Mouse (Mus musculus) lung, embryonic 14.5 days (tissue): ENCODE data around the gene Lyz2. TPM values are rescaled to one million over a fixed set of nuclear protein-coding genes. Genes with fewer than 3 reads are reported as not detected.
"Not testable (repeated sequence)": the region's sequence is repeated elsewhere in the genome, so short reads cannot be mapped to it uniquely, and the experiment has no call there.

ENCODE experiments used
- ATAC-seq: fragments of 200-750 bp; cut with Nextera tagmentation; 2 replicates; pipeline ENCODE4 v1.8.0; 2017; ENCODE audit warnings: mild to moderate bottlenecking, moderate TSS enrichment, moderate library complexity; ENCODE audit not compliant: insufficient read depth
- DNase-seq: peaks from one replicate; pipeline ENCODE4 v3.0.0-alpha.2; 2015
- H3K27ac ChIP-seq: fragments of 300-500 bp; sonication (generic); 2 replicates; pipeline ENCODE4 v1.5.1; 2014; ENCODE audit warnings: low read depth, mild to moderate bottlenecking, moderate library complexity
- H3K27me3 ChIP-seq: fragments of 300-500 bp; sonication (generic); 2 replicates; pipeline ENCODE4 v1.6.1; 2014; ENCODE audit warnings: low read length, control low read depth; ENCODE audit not compliant: insufficient read depth
- H3K36me3 ChIP-seq: fragments of 300-500 bp; sonication (generic); 2 replicates; pipeline ENCODE4 v1.6.1; 2014; ENCODE audit warnings: control low read depth; ENCODE audit not compliant: insufficient read depth
- H3K4me1 ChIP-seq: fragments of 300-500 bp; sonication (generic); 2 replicates; pipeline ENCODE4 v1.6.1; 2014; ENCODE audit warnings: antibody characterized with exemption, control low read depth; ENCODE audit not compliant: insufficient read depth
- H3K4me2 ChIP-seq: fragments of 300-500 bp; sonication (generic); 2 replicates; pipeline ENCODE4 v1.6.1; 2014; ENCODE audit warnings: mild to moderate bottlenecking
- H3K4me3 ChIP-seq: fragments of 300-500 bp; sonication (generic); 2 replicates; pipeline ENCODE4 v1.5.1; 2014; ENCODE audit warnings: low read depth, low read length
- H3K9ac ChIP-seq: fragments of 300-500 bp; sonication (generic); 2 replicates; pipeline ENCODE4 v1.6.1; 2014
- H3K9me3 ChIP-seq: fragments of 300-500 bp; sonication (generic); 2 replicates; pipeline ENCODE4 v1.6.1; 2016; ENCODE audit warnings: low read depth, low read length, control low read depth
- CTCF ChIP-seq: IDR thresholded peaks from 2 replicates; pipeline ENCODE4 v1.5.1; 2016; ENCODE audit warnings: antibody characterized with exemption, low read depth
- WGBS: fragments of 180-500 bp; shearing (Covaris S2); extraction: QIAGEN DNeasy Blood & Tissue Kit; methylation state at CpG from one replicate; pipeline ENCODE4 v1.1.7; 2014; 5-methylcytosine and 5-hydroxymethylcytosine counted together
- polyA plus RNA-seq: library from polyadenylated mRNA; unstranded; fragments of >200 nt; fragmentation: Nextera tagmentation; extraction: Ambion mirVana; gene quantifications from 2 replicates; pipeline ENCODE4 v1.2.1, GENCODE M21; 2014

The Lyz2 gene
- polyA plus RNA-seq, 1 experiment from 2014 or later, result 105 TPM

DNA sequence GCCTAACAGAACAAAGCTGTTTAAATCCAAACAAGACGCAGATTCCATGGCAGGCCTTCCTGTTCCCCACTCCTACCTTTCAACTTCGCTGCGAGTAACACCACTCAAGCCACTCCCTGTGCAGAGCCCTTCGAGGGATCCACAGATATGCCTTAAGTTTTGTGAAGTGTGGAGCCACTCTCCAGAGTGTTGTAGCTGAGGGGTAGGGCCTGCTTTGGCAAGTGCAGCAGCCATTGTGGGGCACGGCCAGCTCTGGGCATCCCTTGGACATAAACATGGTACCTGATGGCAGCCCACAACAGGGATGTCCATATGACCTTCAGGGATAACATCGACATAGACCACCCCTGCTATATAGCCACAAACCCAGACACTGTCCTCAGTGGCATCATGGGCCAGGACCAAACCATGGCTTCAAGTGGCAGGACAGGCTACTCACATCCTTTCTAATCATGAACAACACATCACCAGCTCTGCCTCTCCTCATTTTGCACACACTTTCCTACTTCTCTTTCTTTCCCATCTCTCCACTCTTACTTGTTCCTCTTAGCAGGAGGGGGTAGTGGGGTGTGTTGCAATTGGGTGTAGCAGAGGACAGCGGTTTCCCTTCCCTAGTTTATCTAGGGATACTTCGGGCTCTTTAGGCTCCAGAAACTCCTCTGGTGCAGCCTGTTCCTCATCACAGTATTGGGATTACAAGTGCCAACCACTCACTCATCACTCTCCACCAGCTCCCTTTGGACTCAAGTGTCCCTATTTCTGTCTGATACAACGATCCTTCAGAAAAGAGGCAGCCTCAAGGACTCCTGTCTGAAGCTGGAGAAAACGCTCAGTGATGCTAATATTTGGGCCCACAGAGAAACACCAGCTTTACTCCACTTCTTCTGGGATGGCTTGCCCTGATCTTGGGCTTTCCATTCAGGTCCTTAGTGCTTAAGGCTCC, 2.7 kb upstream of the Lyz2 start:
- no peak overlapping the region for H3K4me2 ChIP-seq
- ATAC-seq, result no peak
- H3K4me1 ChIP-seq, result no peaks in the 10 kb centered on the region
- H3K27ac ChIP-seq, result no peak overlapping the region
- no peak overlapping the region for H3K4me3 ChIP-seq
- H3K9ac ChIP-seq, result no peak overlapping the region
- no peaks in the 10 kb centered on the region for H3K36me3 ChIP-seq
- no peak for DNase-seq
- TF ChIP-seq CTCF, result no peak
- no peaks in the 10 kb centered on the region for H3K9me3 ChIP-seq
- no peaks in the 10 kb centered on the region for H3K27me3 ChIP-seq
- WGBS, result 68% methylated on average over 10 of the region's 10 CpGs

DNA sequence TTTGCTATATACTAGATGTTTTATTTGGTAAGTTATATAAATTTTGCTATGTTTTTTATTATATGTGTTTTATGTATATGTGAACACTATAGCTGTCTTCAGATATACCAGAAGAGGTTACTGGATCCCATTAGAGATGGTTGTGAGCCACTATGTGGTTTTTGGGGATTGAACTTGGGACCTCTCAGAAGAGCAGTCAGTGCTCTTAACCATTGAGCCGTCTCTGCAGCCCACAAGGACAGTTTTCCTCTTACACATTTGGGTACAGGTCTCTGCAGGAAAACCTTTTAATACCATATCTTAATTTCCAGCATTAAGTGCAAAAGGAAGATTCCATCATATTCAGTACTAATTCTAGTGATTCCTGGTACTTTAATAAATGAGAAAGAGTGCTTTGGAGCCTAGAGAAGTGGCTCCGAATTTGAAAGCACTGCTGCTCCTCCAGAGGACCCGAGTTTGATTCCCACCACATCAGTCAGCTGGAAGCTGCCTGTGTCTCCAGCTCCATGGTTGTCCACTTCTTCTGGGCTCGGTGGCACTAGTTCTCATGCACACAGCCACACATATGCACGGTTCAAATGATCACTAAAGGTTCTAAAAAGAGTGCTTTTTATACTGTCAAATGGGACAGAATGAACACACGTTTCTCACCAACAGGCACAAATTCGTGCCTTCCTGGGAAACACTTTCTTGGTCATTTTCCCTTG, 1.9 kb upstream of the Lyz2 start:
- Histone ChIP-seq H3K27ac (no peak overlapping the region), H3K36me3 (no peaks in the 10 kb centered on the region), H3K4me1 (no peaks in the 10 kb centered on the region), H3K27me3 (no peaks in the 10 kb centered on the region), H3K4me2 (no peak overlapping the region), H3K4me3 (no peak overlapping the region), H3K9me3 (no peaks in the 10 kb centered on the region), H3K9ac (no peak overlapping the region)
- ATAC-seq, result no peak
- WGBS, result 76% methylated on average over 7 of the region's 7 CpGs
- no peak for DNase-seq
- no peak for TF ChIP-seq CTCF

DNA sequence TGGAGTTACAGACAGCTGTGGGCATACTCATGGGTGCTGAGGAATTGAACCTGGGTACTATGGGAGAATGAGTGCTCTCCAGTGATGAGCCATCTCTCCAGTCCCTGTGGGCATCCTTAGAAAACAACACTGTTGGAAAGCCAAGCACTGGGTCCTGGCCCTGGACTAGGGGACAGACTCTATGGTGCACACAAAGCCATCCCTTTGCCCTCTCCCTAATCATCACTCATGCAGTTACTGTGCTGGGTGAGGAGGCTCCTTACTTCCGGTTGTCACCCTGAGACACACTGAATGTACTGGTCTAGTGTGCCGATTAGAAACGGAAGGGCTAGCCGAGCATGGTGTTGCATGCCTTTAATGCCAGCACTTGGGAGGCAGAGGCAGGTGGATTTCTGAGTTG, 1.1 kb upstream of the Lyz2 start:
- not testable (repeated sequence) for ATAC-seq, H3K9ac ChIP-seq, H3K9me3 ChIP-seq, H3K4me3 ChIP-seq, H3K36me3 ChIP-seq, H3K4me1 ChIP-seq, H3K27me3 ChIP-seq, H3K4me2 ChIP-seq, H3K27ac ChIP-seq, DNase-seq
- WGBS, result 87% methylated on average over 4 of the region's 4 CpGs

DNA sequence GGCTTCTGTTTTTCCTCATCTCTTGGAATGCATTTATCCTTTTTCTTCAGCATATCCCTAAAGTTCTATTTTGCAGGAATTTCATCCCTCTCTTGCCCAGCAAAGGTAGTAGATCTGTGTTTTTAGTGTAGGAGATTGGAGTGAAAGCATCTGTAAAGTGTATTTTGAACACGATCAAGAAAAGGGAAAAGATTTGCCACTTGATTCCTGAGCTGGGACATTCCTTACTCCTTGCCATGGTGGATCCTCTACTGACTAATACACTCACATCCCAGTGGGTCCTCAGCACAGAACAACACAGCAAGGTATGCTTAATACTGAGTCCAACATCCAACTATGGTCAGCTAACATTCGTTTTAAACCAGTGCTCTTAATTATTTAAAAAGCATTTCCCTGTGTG, 430 bp upstream of the Lyz2 start:
- Histone ChIP-seq H3K27ac (no peak overlapping the region), H3K4me3 (no peak overlapping the region), H3K36me3 (no peaks in the 10 kb centered on the region), H3K4me1 (no peaks in the 10 kb centered on the region), H3K9ac (no peak overlapping the region), H3K27me3 (no peaks in the 10 kb centered on the region), H3K9me3 (no peaks in the 10 kb centered on the region), H3K4me2 (no peak overlapping the region)
- TF ChIP-seq CTCF, result no peak
- WGBS, result 67% methylated on average over 2 of the region's 2 CpGs
- DNase-seq (no peak), ATAC-seq (no peak)

DNA sequence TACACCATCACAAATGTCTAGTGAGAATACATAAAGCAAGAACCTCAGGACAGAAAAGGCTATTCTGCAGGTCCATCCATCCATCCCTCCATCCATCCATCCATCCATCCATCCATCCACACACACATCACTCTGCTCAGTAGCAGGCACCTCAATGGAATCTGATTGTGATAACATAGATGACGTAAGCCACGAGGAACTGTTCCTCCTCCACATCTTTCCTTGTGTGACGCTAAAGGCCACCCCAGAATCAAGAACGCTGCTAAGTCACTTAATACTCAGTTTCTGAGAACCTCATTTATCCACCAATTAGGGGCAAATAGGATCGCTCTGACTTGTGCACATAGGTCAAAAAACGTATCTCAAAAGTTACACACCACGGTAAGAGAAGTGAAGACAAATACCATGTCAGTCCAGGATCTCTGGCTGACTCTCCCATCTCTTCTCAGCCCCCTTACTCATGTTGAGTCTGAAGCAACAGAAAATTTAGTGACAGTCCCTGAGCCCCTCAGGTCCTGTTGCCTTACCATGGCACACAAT, 670 bp downstream of the Lyz2 start:
- Histone ChIP-seq H3K27ac (no peak overlapping the region), H3K4me2 (no peak overlapping the region), H3K36me3 (no peaks in the 10 kb centered on the region), H3K9ac (no peak overlapping the region), H3K9me3 (no peaks in the 10 kb centered on the region), H3K27me3 (no peaks in the 10 kb centered on the region), H3K4me1 (no peaks in the 10 kb centered on the region), H3K4me3 (no peak overlapping the region)
- ATAC-seq (no peak), DNase-seq (no peak)
- TF ChIP-seq CTCF, result no peak
- 72% methylated on average over 7 of the region's 7 CpGs for WGBS

DNA sequence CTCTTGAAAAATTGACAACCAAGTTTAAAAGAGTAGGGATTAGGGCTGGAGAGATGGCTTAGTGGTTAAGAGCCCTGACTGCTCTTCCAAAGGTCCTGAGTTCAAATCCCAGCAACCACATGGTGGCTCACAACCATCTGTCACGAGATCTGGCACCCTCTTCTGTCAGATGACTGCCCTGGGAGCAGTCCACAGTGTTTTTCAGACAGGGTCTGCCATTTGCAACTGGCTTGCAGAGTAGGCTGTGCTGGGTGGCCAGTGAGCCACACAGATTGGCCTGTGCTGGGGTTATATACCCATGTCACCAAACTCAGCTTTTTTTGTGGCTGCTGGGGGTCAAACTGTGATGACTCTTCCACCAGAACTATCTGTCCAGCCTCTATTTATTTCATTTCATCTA, 2.1 kb downstream of the Lyz2 start:
- no peaks in the 10 kb centered on the region for H3K4me1 ChIP-seq
- 70% methylated on average over 1 of the region's 1 CpGs for WGBS
- H3K4me2 ChIP-seq, result no peak overlapping the region
- TF ChIP-seq CTCF, result no peak
- DNase-seq (no peak), ATAC-seq (no peak)
- H3K9me3 ChIP-seq, result no peaks in the 10 kb centered on the region
- H3K9ac ChIP-seq, result no peak overlapping the region
- no peak overlapping the region for H3K27ac ChIP-seq
- H3K4me3 ChIP-seq, result no peak overlapping the region
- H3K27me3 ChIP-seq, result no peaks in the 10 kb centered on the region
- H3K36me3 ChIP-seq, result no peaks in the 10 kb centered on the region

DNA sequence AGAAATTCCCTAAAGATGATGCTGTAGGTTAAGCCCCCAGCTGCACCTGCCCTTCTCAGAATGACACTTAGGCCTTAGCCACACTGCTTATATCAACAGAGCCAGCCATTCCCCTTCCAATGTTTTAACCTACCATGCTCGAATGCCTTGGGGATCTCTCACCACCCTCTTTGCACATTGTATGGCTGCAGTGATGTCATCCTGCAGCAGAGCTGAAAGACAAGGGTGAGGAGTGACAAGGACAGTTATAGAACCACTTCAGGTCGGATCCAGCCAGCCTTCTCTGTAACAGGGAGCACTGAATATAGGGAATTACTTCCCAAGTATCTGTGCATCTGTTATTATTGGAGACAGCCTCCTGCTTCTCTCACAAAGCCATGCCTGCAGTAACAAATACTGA, 3.6 kb downstream of the Lyz2 start:
- not testable (repeated sequence) for H3K27me3 ChIP-seq, H3K27ac ChIP-seq, H3K36me3 ChIP-seq, H3K9ac ChIP-seq, H3K4me2 ChIP-seq, H3K4me3 ChIP-seq, DNase-seq, H3K4me1 ChIP-seq, ATAC-seq, H3K9me3 ChIP-seq
- WGBS, result 27% methylated on average over 2 of the region's 2 CpGs

DNA sequence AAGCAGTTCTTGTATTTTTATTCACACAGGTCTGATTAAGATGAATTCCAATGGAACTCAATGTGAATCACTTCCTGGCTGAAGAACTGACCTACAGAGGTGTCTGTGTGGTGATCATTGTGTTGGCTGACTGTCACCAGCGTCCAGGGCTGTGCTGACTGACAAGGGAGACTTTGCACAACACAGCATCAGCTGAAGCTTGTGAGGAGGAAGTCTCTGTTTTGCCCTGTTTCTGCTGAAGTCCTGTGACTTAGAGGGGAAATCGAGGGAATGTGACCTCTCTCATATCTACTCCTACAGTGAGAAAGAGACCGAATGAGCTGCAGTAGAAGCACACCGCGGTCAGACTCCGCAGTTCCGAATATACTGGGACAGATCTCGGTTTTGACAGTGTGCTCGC, 4.3 kb downstream of the Lyz2 start:
- not testable (repeated sequence) for DNase-seq, H3K9me3 ChIP-seq, H3K27me3 ChIP-seq, H3K4me2 ChIP-seq, H3K9ac ChIP-seq, H3K36me3 ChIP-seq, H3K4me3 ChIP-seq, H3K4me1 ChIP-seq, H3K27ac ChIP-seq, ATAC-seq
- WGBS, result 71% methylated on average over 9 of the region's 9 CpGs
